Mouse (Mus musculus) ZHBTc4 (cell line): ENCODE measurements at regions not wholly inside any gene's neighbourhood (a gene's known extent, or its start where the extent isn't known, plus 50 kb on each side); places are given as distances from the start of the nearest gene placed in this dataset.

ENCODE experiments used
- DNase-seq: peaks from one replicate; pipeline ENCODE4 v3.0.0-alpha.2; 2011; ENCODE audit warnings: low read depth, low spot score

DNA sequence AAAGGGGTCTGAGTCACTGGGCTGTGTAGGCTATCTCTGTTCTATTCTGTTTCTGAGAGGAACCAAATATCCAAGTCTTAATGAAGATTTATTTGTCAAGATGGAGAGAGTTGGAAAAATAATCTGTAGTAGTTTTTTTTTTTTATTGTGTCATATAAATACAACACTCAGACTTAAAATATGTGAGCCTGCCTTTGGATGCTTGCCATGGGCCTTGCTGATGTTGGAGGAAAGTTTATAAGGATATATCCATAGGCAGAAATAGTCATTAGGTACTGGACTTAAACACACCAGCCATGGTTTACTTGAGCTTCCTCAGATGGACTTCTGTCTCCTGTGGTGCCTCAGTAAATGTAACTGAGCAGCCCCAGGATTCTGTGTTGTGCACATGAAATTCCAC lies 635.8 kb upstream of the Adgrl2 start:
- no peak for DNase-seq

DNA sequence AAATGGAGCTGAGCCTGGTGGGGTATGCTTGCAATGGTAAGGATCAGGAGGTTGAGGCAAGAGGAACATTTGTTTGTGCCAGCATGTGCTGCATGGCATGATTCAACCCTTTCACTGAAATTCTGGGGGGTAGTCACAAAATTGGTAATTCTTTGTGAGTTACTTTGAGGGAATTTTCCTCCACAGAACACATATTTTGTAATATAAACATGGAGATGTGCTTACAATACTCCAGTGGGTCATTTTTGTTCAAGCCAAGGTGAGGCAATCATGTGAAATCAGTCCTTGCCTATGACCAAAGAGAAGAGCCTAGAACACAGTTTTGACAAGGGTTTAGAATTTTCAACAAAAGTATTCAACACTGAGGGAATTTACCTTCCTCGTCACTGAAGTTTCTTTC lies 635.1 kb upstream of the Adgrl2 start:
- DNase-seq: no peak

GRCm38 (mm10) chr3:149625066-149625465 lies 634.7 kb upstream of the Adgrl2 start:
- no peak for DNase-seq

DNA sequence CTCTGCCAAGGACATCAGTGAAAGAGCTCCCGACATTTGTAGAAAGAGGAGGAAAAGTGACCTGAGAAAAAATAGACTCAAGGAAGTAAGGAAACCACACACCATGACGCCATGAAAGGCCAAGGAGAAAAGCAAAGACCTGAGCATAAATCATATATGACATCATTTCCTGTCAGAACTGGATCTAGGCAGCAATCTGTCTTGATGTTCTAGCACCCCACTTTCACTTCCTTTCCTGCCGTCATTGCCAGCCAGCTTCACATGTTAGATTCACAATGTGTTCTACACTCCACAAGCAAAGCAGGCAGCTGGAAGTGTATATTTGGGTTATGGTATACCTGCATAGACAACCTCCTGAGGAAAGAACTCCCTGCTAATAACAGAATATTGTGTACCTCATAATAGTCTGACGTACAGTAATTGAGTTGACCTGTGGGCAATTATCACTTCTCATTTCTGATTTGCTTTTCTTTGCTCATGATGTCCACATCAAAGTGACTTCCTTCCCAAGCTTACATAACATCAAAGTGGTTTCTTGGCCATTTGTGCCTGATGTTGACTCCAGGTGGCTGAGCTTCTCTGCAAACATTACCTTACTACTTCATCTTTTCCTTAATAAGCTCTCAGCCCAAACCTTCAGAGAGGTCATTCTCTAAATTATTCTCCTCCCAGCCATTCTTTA lies 633.6 kb upstream of the Adgrl2 start:
- no peak for DNase-seq

GRCm38 (mm10) chr3:149603865-149604264 lies 613.5 kb upstream of the Adgrl2 start:
- DNase-seq: no peak

- DNase-seq: no peak
Observed at GRCm38 (mm10) chr3:149601276-149601675, 610.9 kb upstream of the Adgrl2 start.

- DNase-seq: peak; percentile 46
Observed at GRCm38 (mm10) chr3:149594470-149594869, 604.1 kb upstream of the Adgrl2 start.

GRCm38 (mm10) chr3:149585769-149586168 lies 595.4 kb upstream of the Adgrl2 start:
- peak; percentile 3 for DNase-seq

DNA sequence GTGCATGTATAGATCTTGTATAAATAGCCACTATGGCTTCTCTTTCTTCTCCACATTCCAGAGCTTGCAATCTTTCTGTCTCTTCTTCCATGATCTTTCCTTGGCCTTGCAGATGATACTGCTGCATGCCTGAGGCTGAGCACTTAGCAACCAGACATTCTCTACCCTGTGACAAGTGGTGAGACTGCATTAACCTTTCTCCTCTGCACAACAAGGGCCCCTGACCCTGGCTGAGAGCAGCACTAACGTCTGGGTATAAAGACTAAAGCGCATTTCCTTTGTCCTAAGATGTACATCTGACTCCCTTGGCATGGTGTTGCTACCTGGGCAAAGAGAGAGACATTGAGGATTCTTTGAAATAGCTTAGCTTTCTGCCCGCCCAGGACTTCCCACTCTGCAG lies 590.8 kb upstream of the Adgrl2 start:
- peak; percentile 7 for DNase-seq

DNA sequence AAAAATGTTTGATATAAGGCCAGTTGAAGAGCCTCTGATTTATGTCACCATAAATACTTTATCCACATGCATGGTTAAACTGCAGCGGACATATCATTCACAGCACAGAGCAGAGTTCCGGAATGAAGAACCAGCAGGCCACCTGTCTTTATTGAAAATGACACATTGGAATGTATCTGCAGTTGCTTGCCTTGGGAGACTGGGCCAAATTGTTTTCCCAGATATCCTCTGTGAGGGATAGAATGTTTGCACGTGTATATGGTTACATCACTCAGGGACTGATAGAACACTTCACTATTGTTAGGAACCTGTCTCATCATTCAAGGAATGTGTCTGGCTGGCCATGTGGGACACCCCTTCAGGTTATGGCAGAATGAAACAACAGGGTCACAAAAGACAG lies 585.3 kb upstream of the Adgrl2 start:
- no peak for DNase-seq

DNA sequence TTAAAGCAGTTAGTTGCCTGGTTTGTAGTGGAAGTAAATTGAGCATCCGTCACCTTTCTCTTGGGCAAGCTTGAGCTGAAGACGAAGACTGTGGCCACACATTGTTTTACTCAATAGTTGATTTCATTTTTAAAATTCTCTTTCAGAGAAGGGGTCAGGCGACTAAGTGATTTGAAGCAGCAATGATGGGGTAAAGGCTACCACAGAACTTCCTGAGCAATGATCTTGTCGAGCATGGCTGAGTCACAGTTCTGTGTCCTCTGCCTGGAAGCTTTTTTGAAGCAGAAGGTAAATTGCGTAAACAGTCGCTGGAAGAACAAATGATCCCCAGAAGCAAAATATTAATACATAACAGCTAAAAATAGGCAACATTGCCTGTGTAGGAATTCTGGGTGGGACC lies 576.5 kb upstream of the Adgrl2 start:
- DNase-seq: no peak

- peak; percentile 25 for DNase-seq
Observed at GRCm38 (mm10) chr3:149550231-149550951, 560.0 kb upstream of the Adgrl2 start.

- peak; percentile 45 for DNase-seq
Observed at GRCm38 (mm10) chr3:149547045-149547444, 556.7 kb upstream of the Adgrl2 start.

GRCm38 (mm10) chr3:149546256-149546655 lies 555.9 kb upstream of the Adgrl2 start:
- no peak for DNase-seq

DNA sequence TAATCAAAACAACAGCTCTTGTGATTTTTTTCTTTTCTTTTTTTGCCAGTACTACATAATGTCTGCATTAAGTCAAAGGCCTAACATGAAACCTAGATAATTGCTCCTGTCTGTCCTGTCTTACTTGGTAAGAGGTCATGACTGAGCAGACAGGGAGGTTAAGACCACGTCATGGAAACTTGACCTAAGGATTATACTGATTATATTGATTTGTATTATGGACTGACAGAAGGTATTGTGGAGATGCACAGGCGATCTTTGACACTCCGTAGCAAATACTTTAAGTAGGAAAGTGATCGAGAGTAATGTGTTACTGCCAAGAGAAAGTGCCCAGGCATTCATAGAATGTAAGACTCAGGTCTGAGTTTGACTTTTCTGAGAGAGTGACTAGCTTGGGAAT lies 543.8 kb upstream of the Adgrl2 start:
- DNase-seq: no peak

- DNase-seq: no peak
Observed at GRCm38 (mm10) chr3:149530026-149530607, 539.8 kb upstream of the Adgrl2 start.

DNA sequence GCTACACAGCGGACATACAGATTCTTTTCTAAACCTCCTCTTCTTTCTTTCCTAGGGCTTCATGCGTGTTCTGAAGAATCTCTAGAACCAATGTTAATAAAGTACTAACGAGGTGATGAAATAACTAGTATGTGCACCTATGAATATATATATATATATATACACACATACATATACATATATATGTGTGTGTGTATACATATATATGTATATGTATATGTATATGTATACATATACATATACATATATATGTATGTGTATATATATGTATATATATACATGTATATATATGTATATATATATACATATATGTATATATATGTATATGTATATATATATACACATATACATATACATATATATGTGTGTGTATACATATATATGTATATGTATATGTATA lies 536.2 kb upstream of the Adgrl2 start:
- DNase-seq: no peak

GRCm38 (mm10) chr3:149519575-149519929 lies 529.2 kb upstream of the Adgrl2 start:
- no peak for DNase-seq

GRCm38 (mm10) chr3:149518928-149519574 lies 528.7 kb upstream of the Adgrl2 start:
- peak; percentile 12 for DNase-seq

GRCm38 (mm10) chr3:149517537-149517936 lies 527.2 kb upstream of the Adgrl2 start:
- no peak for DNase-seq

GRCm38 (mm10) chr3:149509178-149509577 lies 518.8 kb upstream of the Adgrl2 start:
- no peak for DNase-seq

- DNase-seq: no peak
Observed at GRCm38 (mm10) chr3:149508671-149509070, 518.3 kb upstream of the Adgrl2 start.

- no peak for DNase-seq
Observed at GRCm38 (mm10) chr3:149505692-149506091, 515.3 kb upstream of the Adgrl2 start.
